Comparison of ENCODE assay signal across 12 mouse cellular contexts in the genomic region with DNA sequence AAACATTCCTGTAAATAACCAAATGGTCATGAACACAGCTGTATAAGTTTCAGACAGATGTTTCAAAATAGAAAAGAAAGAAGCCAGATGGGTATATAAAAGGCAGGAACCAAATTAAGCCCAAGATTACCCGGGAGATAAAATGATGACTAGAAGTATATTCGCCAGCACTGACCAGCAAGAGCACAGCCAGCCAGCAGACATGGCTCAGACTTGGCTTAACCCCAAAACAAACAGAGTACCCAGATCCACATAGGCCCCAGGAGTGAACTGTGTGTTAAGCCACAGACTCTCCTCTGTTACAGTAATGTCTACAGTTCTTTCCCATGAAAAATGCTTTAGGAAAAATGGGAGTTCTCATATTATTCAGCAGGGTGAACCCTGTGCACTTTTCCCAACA.
DNase-seq lines count a peak whose midpoint lies in the region; ATAC-seq and TF ChIP-seq lines count a peak whose summit lies in the region.
"Had no signal": no experiment of that assay in that cellular context is flagged by ENCODE, and none has a peak within 500 bp of the region (broad histone marks: within the 10 kb centered on the region; RNA-seq: fewer than 3 reads in every experiment).

No protein-coding gene starts in this region.

- H3K27ac ChIP-seq in hindbrain, postnatal 0 days: no peak overlapping the region
- H3K27ac ChIP-seq in hindbrain, embryonic 11.5 days (ENCODE audit: low read depth, low read length): no peak overlapping the region
- no peak overlapping the region for H3K27ac ChIP-seq in forebrain, embryonic 10.5 days
- H3K27ac ChIP-seq: hindbrain, embryonic 15.5 days had no signal

- no peaks in the 10 kb centered on the region for H3K36me3 ChIP-seq in hindbrain, postnatal 0 days (ENCODE audit: insufficient read depth, low read length)
- no peaks in the 10 kb centered on the region for H3K36me3 ChIP-seq in hindbrain, embryonic 11.5 days (ENCODE audit: control insufficient read depth, insufficient read depth, low read length)
- no peaks in the 10 kb centered on the region for H3K36me3 ChIP-seq in forebrain, embryonic 10.5 days (replicated peaks)
- H3K36me3 ChIP-seq: hindbrain, embryonic 15.5 days had no signal

- H3K4me3 ChIP-seq in hindbrain, postnatal 0 days (ENCODE audit: low read length): no peak overlapping the region
- H3K4me3 ChIP-seq in hindbrain, embryonic 11.5 days (ENCODE audit: low read depth, low read length): no peak overlapping the region
- H3K4me3 ChIP-seq in forebrain, embryonic 10.5 days: no peak overlapping the region
- H3K4me3 ChIP-seq: hindbrain, embryonic 15.5 days had no signal

- 61% methylated on average over 2 of the region's 2 CpGs for WGBS in hindbrain, postnatal 0 days
- WGBS in hindbrain, embryonic 11.5 days: 82% methylated on average over 2 of the region's 2 CpGs
- WGBS in forebrain, embryonic 10.5 days: 83% methylated on average over 2 of the region's 2 CpGs

- no peak for TF ChIP-seq CTCF in hindbrain, postnatal 0 days (IDR thresholded peaks at IDR 0.05; ENCODE audit: low read depth)

- no peak overlapping the region for H3K9ac ChIP-seq in hindbrain, postnatal 0 days (replicated peaks; ENCODE audit: low read length)
- H3K9ac ChIP-seq in hindbrain, embryonic 11.5 days (ENCODE audit: low read depth, low read length): no peak overlapping the region
- H3K9ac ChIP-seq: hindbrain, embryonic 15.5 days had no signal

- no peaks in the 10 kb centered on the region for H3K4me1 ChIP-seq in hindbrain, postnatal 0 days (ENCODE audit: insufficient read depth, low read length)
- H3K4me1 ChIP-seq in hindbrain, embryonic 11.5 days (replicated peaks; ENCODE audit: control insufficient read depth, insufficient read depth, low read length): no peaks in the 10 kb centered on the region
- no peaks in the 10 kb centered on the region for H3K4me1 ChIP-seq in forebrain, embryonic 10.5 days
- H3K4me1 ChIP-seq: hindbrain, embryonic 15.5 days had no signal

- peak; percentile 7 for DNase-seq in hindbrain, postnatal 0 days (ENCODE audit: low spot score)
- no peak for DNase-seq in hindbrain, embryonic 11.5 days (ENCODE audit: low spot score)
- DNase-seq in 3T3-L1 (ENCODE audit: low read depth, low spot score) (peak; percentile 91), MN1 (ENCODE audit: low spot score) (peak; percentile 76)
- peak; percentile 49 for DNase-seq in fibroblast of lung, adult 2 months (ENCODE audit: low read depth)
- DNase-seq in forebrain, embryonic 10.5 days (ENCODE audit: extremely low spot score, low spot score): no peak
- no peak for DNase-seq in layer of hippocampus, adult 11-12 months (ENCODE audit: low spot score)
- DNase-seq: cerebellum, adult 11-12 months; kidney, adult 11 months; kidney, postnatal 36 days; left cerebral cortex, postnatal 4 days had no signal

- H3K9me3 ChIP-seq in hindbrain, postnatal 0 days (ENCODE audit: low read length): no peaks in the 10 kb centered on the region
- no peaks in the 10 kb centered on the region for H3K9me3 ChIP-seq in hindbrain, embryonic 11.5 days (ENCODE audit: control insufficient read depth, low read length)
- no peaks in the 10 kb centered on the region for H3K9me3 ChIP-seq in forebrain, embryonic 10.5 days
- H3K9me3 ChIP-seq: hindbrain, embryonic 15.5 days had no signal

- no peaks in the 10 kb centered on the region for H3K27me3 ChIP-seq in hindbrain, postnatal 0 days (ENCODE audit: insufficient read depth, low read length)
- H3K27me3 ChIP-seq in hindbrain, embryonic 11.5 days (ENCODE audit: control insufficient read depth, insufficient read depth, low read length): no peaks in the 10 kb centered on the region
- no peaks in the 10 kb centered on the region for H3K27me3 ChIP-seq in forebrain, embryonic 10.5 days (ENCODE audit: poor library complexity, severe bottlenecking)
- H3K27me3 ChIP-seq: hindbrain, embryonic 15.5 days had no signal

- no peak for ATAC-seq in hindbrain, postnatal 0 days
- ATAC-seq in hindbrain, embryonic 11.5 days (ENCODE audit: low FRiP score): no peak

- H3K4me2 ChIP-seq in hindbrain, postnatal 0 days (ENCODE audit: low read depth, low read length): no peak overlapping the region
- H3K4me2 ChIP-seq in hindbrain, embryonic 11.5 days (replicated peaks; ENCODE audit: low read depth, low read length): no peak overlapping the region
- H3K4me2 ChIP-seq: hindbrain, embryonic 15.5 days had no signal

Comparison
In these comparisons a context has a peak if more than half of its experiments do, and no peak if none do; other contexts are left out.
1. DNase-seq: peak in hindbrain, postnatal 0 days (single experiment), 3T3-L1 (single experiment), MN1 (single experiment) and fibroblast of lung, adult 2 months (single experiment); none in hindbrain, embryonic 11.5 days (single experiment), forebrain, embryonic 10.5 days (single experiment) and layer of hippocampus, adult 11-12 months (single experiment).